Mouse (Mus musculus) cerebellum, postnatal 25 days (tissue): ENCODE data around the gene Stk26.

Experiments
- DNase-seq, 2 experiments: peaks; one replicate each; pipeline ENCODE4 v3.0.0; 2021; ENCODE audit warnings: mixed read lengths in 2 of 2

The Stk26 gene

GRCm38 (mm10) chrX:50840847-50841560 lies at the start of gene Stk26:
Stk26 (plus strand) TSS chrX:50841047.
- peak; percentile 31 to 56 for DNase-seq

- no peak for DNase-seq
These were observed 47.7 kb upstream of the Stk26 start for GRCm38 (mm10) chrX:50793005-50793680.

- DNase-seq = no peak
These were observed 43.0 kb upstream of the Stk26 start for GRCm38 (mm10) chrX:50797798-50798197.

DNA sequence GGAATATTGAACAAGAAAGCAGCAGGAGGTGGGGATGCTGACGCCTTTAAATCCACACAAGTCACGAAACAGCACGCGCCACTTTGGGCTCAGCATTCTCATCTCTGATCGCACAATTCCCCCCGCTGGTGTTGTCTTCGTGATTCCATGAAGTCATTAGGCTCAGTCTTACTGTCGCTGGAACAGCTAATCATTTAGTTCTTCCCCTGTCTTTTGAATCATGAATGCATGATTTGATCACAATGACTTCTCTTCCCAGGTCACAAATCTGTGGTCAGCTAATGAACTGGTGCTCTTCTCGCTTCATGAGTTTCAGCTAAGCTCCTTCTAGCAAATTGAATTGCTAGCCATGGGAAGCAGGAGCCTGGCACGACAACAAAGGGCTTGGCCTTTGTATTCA lies 42.3 kb upstream of the Stk26 start:
- no peak for DNase-seq

DNA sequence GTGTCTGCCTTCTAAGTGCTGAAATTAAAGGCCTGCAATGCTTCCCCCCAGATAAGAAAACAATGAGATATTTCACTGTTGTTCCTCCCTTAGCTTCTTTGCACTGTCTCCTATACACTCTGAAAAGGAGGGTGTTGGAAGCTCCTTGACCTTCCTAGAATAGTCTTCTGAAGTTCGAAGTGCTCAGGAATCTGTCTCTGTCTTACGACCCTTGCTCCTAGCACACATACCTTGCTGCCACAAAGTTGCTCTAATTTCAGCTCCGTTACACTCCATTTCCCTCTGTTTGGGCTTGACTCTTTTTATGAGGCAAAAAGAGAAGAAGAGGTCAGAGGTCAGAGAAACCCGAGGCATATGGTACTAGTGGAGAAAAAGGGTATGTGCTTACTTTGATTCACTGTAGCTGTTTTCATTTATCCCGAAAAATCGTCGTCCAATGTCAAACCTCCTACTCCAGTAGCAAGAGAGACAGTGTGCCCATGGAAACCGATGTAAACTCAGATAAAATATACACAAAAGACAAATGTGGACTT lies 41.1 kb upstream of the Stk26 start:
- DNase-seq = no peak

DNA sequence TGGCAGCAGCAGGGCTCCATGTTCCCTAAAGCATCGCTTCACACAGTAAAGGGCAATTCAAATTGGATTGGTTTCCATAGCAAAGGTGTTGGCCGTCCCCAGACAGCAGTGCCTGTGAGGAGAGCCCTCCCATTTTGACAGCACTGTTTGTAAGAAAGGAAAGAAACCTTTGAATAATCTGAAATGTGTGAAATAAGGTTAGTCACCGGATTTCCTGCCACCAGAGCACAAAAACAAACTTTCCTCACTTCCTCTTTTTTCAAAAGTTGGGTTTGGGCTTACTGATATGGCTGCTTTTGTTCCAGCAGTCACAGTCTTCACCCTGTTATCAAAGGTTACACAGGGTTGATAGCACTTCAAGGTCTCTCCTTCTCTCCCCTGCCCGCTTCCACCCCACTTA lies 35.2 kb upstream of the Stk26 start:
- DNase-seq = no peak

DNA sequence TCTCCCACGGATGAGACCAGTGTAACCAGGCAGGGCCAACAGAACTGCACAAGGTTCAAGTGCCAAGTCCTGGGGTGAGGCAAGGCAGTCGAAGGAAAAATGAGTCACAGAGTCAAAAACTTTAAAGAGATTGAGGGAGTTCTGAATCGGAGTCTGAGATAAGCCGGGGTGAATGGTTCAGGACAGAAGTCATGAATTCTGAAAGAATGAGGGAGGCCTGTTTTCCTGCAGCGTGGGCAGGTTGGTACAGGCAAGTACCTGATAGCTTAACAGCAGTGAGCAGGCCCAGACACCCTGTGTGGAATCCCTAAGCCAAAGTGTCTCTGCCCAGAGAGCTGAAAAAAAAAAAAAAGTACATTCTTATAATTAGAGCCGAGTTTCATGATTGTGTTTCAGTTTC lies 17.0 kb upstream of the Stk26 start:
- DNase-seq = no peak

DNA sequence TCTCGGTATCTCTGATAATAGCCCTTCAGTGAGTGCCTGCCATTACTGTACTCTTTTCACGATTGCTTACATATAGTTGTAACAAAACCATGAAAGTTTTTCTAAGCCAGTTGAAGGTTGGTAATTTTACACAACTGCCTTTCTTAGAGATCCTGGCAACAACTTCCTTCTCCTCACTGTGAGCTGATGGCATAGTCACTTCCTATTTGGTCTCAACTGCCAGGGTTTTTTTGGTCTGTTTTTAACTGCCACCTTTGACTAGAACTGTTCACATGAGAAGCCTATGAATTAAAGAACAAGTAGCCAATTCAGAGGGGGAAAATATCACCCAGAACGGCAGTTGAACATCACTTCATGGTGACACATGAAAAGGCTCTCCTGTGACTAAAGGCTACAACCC lies 5.3 kb upstream of the Stk26 start:
- no peak for DNase-seq

DNA sequence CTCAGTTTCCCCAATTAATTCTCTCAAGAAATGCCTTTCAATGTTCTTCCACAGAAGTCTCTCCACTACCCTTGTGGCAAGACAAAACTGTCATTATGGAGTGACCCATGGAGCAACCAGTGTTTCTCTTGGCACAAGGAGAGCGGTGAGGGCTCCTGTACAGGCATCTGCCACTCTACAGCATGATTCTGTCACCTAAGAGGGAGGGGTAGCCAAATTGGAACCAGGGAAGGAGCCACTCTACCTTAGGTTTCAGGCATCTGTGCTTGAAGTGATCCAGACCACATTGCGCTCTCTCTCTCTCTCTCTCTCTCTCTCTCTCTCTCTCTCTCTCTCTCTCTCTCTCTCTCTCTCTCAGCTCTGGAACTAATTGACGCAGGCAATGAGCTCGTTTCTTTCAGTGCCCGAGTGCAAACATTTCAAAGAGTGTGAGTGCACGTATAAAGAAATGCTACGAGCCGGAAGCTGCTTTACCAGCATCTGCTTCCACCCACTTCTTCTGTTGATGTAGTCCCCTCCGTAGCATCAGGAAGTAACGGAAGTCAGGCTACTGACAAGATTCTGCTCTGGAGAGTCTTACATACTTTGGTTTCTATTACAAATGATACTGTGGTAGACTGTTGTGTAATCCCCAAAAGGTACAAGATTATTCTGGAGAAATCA lies 4.7 kb upstream of the Stk26 start:
- DNase-seq = no peak

GRCm38 (mm10) chrX:50841587-50841986 lies 740 bp downstream of the Stk26 start:
- peak; percentile 12 to 30 for DNase-seq

GRCm38 (mm10) chrX:50842046-50842445 lies 1.2 kb downstream of the Stk26 start:
- no peak for DNase-seq

GRCm38 (mm10) chrX:50850428-50851184 lies 9.8 kb downstream of the Stk26 start:
- no peak for DNase-seq

DNA sequence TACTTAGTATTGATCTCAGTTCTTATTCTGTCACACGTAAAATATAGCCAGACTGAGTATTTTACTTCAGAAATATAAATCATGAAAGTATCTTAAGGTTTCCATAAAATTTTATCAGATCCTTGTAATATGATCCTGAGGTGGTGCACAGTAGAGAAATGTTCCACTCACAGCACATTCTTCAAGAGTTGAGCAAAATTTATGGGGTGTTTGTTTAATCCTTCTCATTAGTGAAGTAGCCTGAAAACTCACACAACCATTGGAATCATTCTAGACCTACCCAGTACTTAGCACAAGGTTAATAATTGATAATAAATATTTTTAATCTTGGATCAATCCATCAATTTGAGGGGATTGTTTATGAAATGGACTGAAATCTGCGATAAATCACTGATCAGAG lies 22.9 kb downstream of the Stk26 start:
- no peak for DNase-seq

DNA sequence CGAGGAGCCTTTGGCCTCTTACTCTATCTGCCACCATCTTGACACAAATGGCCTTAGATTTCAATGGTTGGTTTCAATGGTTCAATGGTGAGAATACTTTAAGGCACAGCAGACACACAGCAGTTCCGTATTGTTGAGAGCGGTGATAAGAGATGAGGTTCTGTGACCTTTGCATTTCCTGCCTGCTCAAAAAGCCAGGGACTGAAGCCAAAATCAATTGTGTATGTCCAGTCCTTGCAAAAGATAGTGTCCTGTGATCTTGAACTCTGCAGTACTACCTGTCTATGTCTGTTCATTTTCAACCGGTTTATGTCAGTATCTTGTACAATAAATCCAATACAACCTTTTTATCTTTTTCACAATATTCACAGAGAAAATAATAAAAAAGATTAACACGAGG lies 23.9 kb downstream of the Stk26 start:
- DNase-seq = no peak

DNA sequence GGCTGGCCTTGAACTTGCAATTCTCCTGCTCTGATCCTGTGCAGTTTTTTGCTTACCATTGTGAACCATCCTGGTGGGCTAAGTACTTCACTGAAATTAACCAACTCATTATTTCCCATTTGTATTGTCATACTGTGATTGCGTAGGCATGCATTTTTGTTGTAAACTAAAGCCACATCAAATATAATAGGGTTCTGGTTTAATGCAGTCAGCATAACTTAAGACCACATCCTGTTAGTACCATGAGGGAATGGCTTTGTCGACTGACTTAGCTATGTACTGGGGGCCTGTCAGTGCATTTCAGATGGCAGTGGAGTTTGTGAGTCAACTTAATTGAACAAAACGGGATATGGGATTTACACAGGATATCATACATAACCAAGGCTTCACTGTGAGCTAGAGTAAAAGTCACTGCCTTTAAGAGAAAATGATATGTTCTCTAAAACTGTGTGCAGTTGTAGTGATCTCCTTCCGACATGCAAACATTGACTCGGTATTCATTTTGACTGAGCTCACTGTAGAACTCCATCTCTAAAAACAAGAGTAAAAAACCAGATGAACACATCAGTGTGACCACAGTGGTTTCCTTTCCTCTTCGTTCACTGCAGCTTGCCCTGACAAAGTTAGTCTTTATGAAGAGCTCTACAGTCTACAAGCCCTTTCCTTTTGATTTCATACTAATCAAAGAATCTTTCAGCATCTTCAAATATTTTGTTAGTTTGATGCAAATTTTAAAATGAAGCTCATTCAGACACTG lies 33.6 kb downstream of the Stk26 start:
- no peak for DNase-seq

DNA sequence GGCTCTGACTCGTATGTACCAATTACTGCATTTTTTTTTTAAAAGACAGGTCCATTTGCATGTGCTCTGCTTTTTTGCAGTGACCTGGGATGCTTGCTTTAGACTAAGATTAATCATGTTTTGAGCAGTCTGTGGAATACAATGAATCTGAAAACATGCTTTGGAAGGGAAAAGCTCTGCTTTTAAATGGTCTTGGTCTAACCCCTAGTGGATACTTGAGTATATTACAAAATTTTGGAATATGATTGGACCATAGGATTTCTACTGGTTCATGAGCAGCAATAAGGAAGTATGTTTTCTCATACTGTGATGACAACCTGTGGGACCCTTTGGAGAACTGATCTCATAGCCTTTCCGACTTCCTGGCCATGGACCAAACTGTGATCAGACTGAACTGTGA lies 47.2 kb downstream of the Stk26 start:
- DNase-seq = no peak

DNA sequence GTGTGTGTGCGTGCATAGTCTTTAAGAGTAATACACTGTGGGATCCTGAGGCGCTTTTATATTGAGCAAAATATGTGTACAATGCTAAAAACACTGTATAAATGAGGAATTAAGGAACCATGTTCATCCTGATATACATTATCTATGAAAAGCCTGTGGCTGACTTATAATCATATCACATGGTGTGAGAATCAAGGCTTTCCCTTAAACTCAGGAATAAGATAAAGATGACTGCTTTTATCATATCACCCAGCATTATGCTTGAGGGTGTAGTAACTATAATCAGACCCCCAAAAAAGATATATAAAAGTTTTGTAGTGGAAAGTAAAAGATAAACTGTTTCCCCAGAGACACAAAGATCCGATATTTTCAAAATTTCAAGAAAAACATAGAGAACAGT lies 62.6 kb downstream of the Stk26 start:
- DNase-seq = no peak

DNA sequence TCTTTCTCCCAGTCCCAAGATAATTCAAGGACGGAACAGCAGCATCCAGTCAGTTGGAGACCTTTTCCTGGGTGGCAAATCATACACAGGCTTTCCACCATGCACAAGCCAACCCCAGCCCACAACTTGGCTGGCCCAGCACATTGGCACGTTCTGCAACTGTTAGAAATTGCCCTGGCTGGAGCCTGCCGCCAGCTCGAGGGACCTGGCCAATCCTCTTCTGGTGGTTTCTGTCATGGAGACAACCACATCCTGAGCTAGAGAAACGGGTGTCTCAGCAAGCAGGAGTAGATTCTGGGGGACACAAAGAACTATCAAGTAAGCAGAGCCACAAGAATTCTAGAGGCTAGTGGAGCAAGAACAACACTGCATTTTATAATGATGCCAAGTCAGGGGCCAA lies 69.1 kb downstream of the Stk26 start:
- peak in 1 of 2 experiments; percentile 2 for DNase-seq

DNA sequence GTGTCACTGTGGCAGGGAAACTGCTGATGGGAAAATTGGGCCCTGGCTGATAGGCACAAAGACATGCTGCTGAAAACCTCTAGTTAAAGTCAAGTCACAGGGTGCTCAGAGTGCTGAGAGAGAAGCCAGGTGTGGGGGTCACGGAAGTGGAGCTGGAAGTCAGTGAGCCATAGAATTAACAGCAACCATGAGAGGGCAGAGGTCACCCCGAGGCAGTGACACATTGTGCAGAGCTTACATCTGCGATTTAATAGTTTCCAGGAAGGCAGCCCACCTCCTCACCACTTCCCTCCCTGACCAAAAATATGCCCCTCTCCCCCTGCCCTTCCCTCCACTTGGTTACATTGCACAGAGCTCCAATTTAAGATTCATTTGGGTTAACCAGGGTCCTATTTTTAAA lies 76.5 kb downstream of the Stk26 start:
- DNase-seq = no peak

DNA sequence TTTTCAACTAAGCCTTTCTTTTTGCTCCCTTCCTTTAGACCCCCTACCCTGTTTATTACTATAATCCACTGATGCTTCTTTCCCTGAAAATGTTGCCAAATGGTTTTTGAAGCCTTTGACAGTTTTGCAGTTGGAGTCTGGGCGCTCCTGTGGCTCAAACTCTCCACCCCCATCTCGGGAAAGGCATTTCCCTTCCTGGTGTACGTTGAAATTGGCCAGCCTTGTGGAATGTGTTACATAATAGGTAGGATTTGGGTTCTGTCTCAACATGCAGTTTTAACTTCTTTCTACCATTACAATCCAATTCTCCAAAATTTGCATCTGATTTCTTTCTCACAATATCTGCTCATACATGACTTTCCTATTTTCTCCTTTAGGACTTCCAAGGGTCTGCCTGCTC lies 77.9 kb downstream of the Stk26 start:
- no peak for DNase-seq

DNA sequence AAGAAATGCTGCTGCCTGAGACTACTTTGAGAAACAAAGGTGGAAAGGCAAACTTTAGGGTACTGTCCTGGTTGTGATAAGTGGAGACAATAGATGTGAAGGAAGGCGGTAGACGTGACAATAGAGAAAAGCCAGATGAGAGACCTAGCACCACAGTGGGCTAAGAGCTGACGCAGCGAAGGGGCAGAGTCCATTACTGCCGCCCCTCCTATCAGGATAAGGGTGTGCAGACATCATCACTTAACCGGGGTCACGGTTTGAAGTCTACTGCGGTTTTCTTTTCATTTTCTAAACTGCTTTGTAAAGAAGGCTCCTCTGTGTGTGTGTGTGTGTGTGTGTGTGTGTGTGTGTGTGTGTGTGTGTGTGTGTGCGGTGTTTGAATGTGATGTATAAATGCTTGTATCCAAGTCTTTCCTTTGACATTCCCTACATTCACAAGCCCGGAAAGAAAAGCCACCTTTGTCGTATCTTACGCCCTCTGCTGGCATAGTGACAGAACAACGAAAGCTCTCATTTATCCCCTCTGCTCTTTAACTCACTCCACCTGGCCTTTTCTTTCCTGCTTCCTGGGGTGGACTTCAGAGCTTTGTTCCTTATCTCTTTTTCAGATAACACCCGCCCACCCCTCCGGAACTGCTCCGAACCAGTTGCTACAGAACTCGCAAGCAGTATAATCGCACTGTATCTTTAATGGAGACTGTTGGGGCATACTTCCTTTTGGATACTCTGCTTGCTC lies 84.0 kb downstream of the Stk26 start:
- peak; percentile 9 to 21 for DNase-seq
